Comparison of ENCODE assay signal across 20 mouse cellular contexts in genomic region chr11:54728371-54728770, GRCm38 (mm10). TPM values are rescaled to one million over a fixed set of nuclear protein-coding genes. Genes with fewer than 3 reads are reported as not detected.
DNase-seq lines count a peak whose midpoint lies in the region; TF ChIP-seq lines count a peak whose summit lies in the region.
"Had no signal": no experiment of that assay in that cellular context is flagged by ENCODE, and none has a peak within 500 bp of the region (broad histone marks: within the 10 kb centered on the region; RNA-seq: fewer than 3 reads in every experiment).

No protein-coding gene starts in this region.

- no peak overlapping the region for H3K4me3 ChIP-seq in layer of hippocampus, adult 2 months
- H3K4me3 ChIP-seq: forebrain, embryonic 10.5 days; heart, embryonic 13.5 days; hindbrain, embryonic 13.5 days; midbrain, embryonic 12.5 days; stomach, embryonic 15.5 days had no signal

- H3K27ac ChIP-seq in layer of hippocampus, adult 2 months: peak overlapping the region; percentile 77
- H3K27ac ChIP-seq: forebrain, embryonic 10.5 days; hindbrain, embryonic 13.5 days; liver, embryonic 14.5 days; midbrain, embryonic 12.5 days; stomach, embryonic 15.5 days had no signal

- no peak for TF ChIP-seq CTCF in layer of hippocampus, adult 2 months (conservative IDR thresholded peaks at IDR 0.05)

- DNase-seq in layer of hippocampus, adult 2 months (ENCODE audit: low spot score in 2 of 2): no peak
- no peak for DNase-seq in layer of hippocampus, postnatal 25 days (ENCODE audit: extremely low spot score in 1 of 2, low spot score in 1 of 2)
- DNase-seq in thymus, postnatal 25 days: peak; percentile 24
- no peak for DNase-seq in thymus, postnatal 10 days (ENCODE audit: low spot score in 2 of 2)
- peak; percentile 81 for DNase-seq in induced T-regulatory cell, adult 2 months (ENCODE audit: low read depth)
- DNase-seq in urinary bladder, postnatal 10 days (ENCODE audit: low spot score): no peak
- no peak for DNase-seq in right cerebral cortex, adult 18-20 months
- DNase-seq: cerebellum, adult 2 months; gastrocnemius, postnatal 36 days; kidney, adult 11 months; kidney, postnatal 25 days; left cerebral cortex, postnatal 4 days; right cerebral cortex, postnatal 14 days; thymus, postnatal 36 days had no signal

RNA-seq across cellular contexts. Expression of gene Cdc42se2, which starts 59.1 kb away (rescaled TPM):
- 100 to 1,000 TPM; 134 TPM for total RNA-seq in layer of hippocampus, adult 2 months (2021)
- 100 to 1,000 TPM; 151 to 158 TPM for total RNA-seq in layer of hippocampus, postnatal 25 days (2021)

Comparison
In these comparisons a context has a peak if more than half of its experiments do, and no peak if none do; other contexts are left out.
1. DNase-seq: peak in thymus, postnatal 25 days (single experiment) and induced T-regulatory cell, adult 2 months (single experiment); none in layer of hippocampus, adult 2 months (0 of 2), layer of hippocampus, postnatal 25 days (0 of 2), thymus, postnatal 10 days (0 of 2), urinary bladder, postnatal 10 days (single experiment) and right cerebral cortex, adult 18-20 months (single experiment).